Mouse (Mus musculus): ENCODE measurements at regions not wholly inside any gene's neighbourhood (a gene's known extent, or its start where the extent isn't known, plus 50 kb on each side); places are given as distances from the start of the nearest gene placed in this dataset.
A peak's percentile ranks its signal among the peaks of the same experiment; 100 is the strongest.

GRCm38 (mm10) chr2:148622216-148622615 is 50.2 kb upstream of the Nxt1 start:
- DNase-seq: peak; percentile 81 to 85

- no peak for DNase-seq
Measured at GRCm38 (mm10) chr2:148611911-148612310, 60.5 kb upstream of the Nxt1 start.

- peak in 1 of 2 experiments; percentile 6 for DNase-seq
Measured at GRCm38 (mm10) chr2:148605425-148605930, 66.9 kb upstream of the Nxt1 start.

- no peak for DNase-seq
Measured at GRCm38 (mm10) chr2:148603951-148604350, 68.5 kb upstream of the Nxt1 start.

- no peak for DNase-seq
Measured at GRCm38 (mm10) chr2:148603315-148603714, 69.1 kb upstream of the Nxt1 start.

GRCm38 (mm10) chr2:148599498-148599897 is 72.9 kb upstream of the Nxt1 start:
- no peak for DNase-seq

- no peak for DNase-seq
Measured at GRCm38 (mm10) chr2:148596966-148597365, 75.4 kb upstream of the Nxt1 start.

GRCm38 (mm10) chr2:148585721-148586335 is 86.6 kb upstream of the Nxt1 start:
- no peak for DNase-seq

GRCm38 (mm10) chr2:148582208-148582607 is 90.2 kb upstream of the Nxt1 start:
- DNase-seq: no peak

GRCm38 (mm10) chr2:148581666-148582065 is 90.7 kb upstream of the Nxt1 start:
- no peak for DNase-seq

- DNase-seq: peak; percentile 17 to 46
Measured at GRCm38 (mm10) chr2:148580286-148580966, 92.0 kb upstream of the Nxt1 start.

GRCm38 (mm10) chr2:148579564-148579963 is 92.8 kb upstream of the Nxt1 start:
- no peak for DNase-seq

- DNase-seq: no peak
Measured at GRCm38 (mm10) chr2:148579027-148579426, 93.4 kb upstream of the Nxt1 start.

GRCm38 (mm10) chr2:148578176-148578575 is 94.2 kb upstream of the Nxt1 start:
- no peak for DNase-seq

- DNase-seq: no peak
Measured at GRCm38 (mm10) chr2:148575433-148575832, 97.0 kb upstream of the Nxt1 start.

- DNase-seq: peak; percentile 78 to 82
Measured at GRCm38 (mm10) chr2:148572165-148572564, 100.2 kb upstream of the Nxt1 start.

GRCm38 (mm10) chr2:148571616-148572015 is 100.8 kb upstream of the Nxt1 start:
- no peak for DNase-seq

- DNase-seq: peak; percentile 47 to 50
Measured at GRCm38 (mm10) chr2:148571018-148571417, 101.4 kb upstream of the Nxt1 start.

GRCm38 (mm10) chr2:148567930-148568481 is 104.4 kb upstream of the Nxt1 start:
- DNase-seq: peak in 1 of 2 experiments; percentile 19

- DNase-seq: no peak
Measured at GRCm38 (mm10) chr2:148563390-148563789, 109.0 kb upstream of the Nxt1 start.

- no peak for DNase-seq
Measured at GRCm38 (mm10) chr2:148562041-148562440, 110.4 kb upstream of the Nxt1 start.

GRCm38 (mm10) chr2:148560013-148560773 is 112.2 kb upstream of the Nxt1 start:
- no peak for DNase-seq

- no peak for DNase-seq
Measured at GRCm38 (mm10) chr2:148559376-148559775, 113.0 kb upstream of the Nxt1 start.
